ENCODE assay signal across 26 mouse cellular contexts in genomic region chrX:17775886-17776285, GRCm38 (mm10).
"Had no signal": no experiment of that assay in that cellular context is flagged by ENCODE, and none has a peak within 500 bp of the region (broad histone marks: within the 10 kb centered on the region; RNA-seq: fewer than 3 reads in every experiment).

No protein-coding gene starts in this region.

- ATAC-seq: hindbrain, embryonic 16.5 days; inflammation-experienced regulatory T-cells, adult 6 months; intestine, embryonic 15.5 days; intestine, postnatal 0 days had no signal

- H3K9me3 ChIP-seq: hindbrain, embryonic 12.5 days; intestine, embryonic 15.5 days; limb, embryonic 10.5 days; limb, embryonic 12.5 days; liver, embryonic 13.5 days had no signal

- H3K27ac ChIP-seq: heart, adult 2 months; hindbrain, embryonic 10.5 days; hindbrain, embryonic 12.5 days; hindbrain, embryonic 14.5 days; intestine, embryonic 15.5 days; layer of hippocampus, adult 2 months; left cerebral cortex, adult 2 months; limb, embryonic 10.5 days; limb, embryonic 12.5 days; liver, embryonic 13.5 days; liver, embryonic 15.5 days had no signal

- H3K4me1 ChIP-seq: hindbrain, embryonic 10.5 days; hindbrain, embryonic 12.5 days; intestine, embryonic 15.5 days; limb, embryonic 10.5 days; limb, embryonic 12.5 days; liver, embryonic 13.5 days; liver, embryonic 15.5 days had no signal

- H3K27me3 ChIP-seq: hindbrain, embryonic 12.5 days; intestine, embryonic 15.5 days; limb, embryonic 12.5 days; liver, embryonic 13.5 days; liver, embryonic 15.5 days had no signal

- H3K4me2 ChIP-seq: heart, embryonic 11.5 days; hindbrain, embryonic 12.5 days; hindbrain, embryonic 14.5 days; intestine, embryonic 15.5 days; limb, embryonic 12.5 days; liver, embryonic 11.5 days; liver, embryonic 13.5 days; liver, embryonic 15.5 days had no signal

- DNase-seq: gastrocnemius, postnatal 14 days; gastrocnemius, postnatal 36 days; heart, adult 11 months; heart, adult 2 months; heart, postnatal 10 days; heart, postnatal 4 days; kidney, adult 18-20 months; kidney, adult 8-10 months; kidney, postnatal 10 days; kidney, postnatal 4 days; liver; liver, embryonic 13.5 days had no signal

- H3K36me3 ChIP-seq: hindbrain, embryonic 10.5 days; hindbrain, embryonic 12.5 days; intestine, embryonic 15.5 days; limb, embryonic 10.5 days; limb, embryonic 12.5 days; liver, embryonic 13.5 days; liver, embryonic 15.5 days had no signal

- H3K9ac ChIP-seq: hindbrain, embryonic 12.5 days; hindbrain, embryonic 14.5 days; intestine, embryonic 15.5 days; limb, embryonic 12.5 days; liver, embryonic 13.5 days; liver, embryonic 15.5 days had no signal

- H3K4me3 ChIP-seq: heart, adult 2 months; hindbrain, embryonic 10.5 days; hindbrain, embryonic 12.5 days; intestine, embryonic 15.5 days; layer of hippocampus, adult 2 months; left cerebral cortex, adult 2 months; limb, embryonic 10.5 days; limb, embryonic 12.5 days; liver, embryonic 13.5 days; liver, embryonic 15.5 days had no signal
